Mouse (Mus musculus): Measurements from ENCODE around the gene Tbc1d30.

The Tbc1d30 gene

GRCm38 (mm10) chr10:121351066-121351581, at the start of gene Tbc1d30:
Tbc1d30 (minus strand) TSS chr10:121351278.
- no peak for DNase-seq

GRCm38 (mm10) chr10:121398599-121398998, 47.5 kb upstream of the Tbc1d30 start:
- no peak for DNase-seq

- no peak for DNase-seq
Measured at GRCm38 (mm10) chr10:121395542-121396176, 44.6 kb upstream of the Tbc1d30 start.

- DNase-seq, result no peak
Measured at GRCm38 (mm10) chr10:121394789-121395325, 43.8 kb upstream of the Tbc1d30 start.

- no peak for DNase-seq
Measured at GRCm38 (mm10) chr10:121394270-121394669, 43.2 kb upstream of the Tbc1d30 start.

- no peak for DNase-seq
Measured at GRCm38 (mm10) chr10:121391901-121392300, 40.8 kb upstream of the Tbc1d30 start.

- DNase-seq, result no peak
Measured at GRCm38 (mm10) chr10:121390602-121391001, 39.5 kb upstream of the Tbc1d30 start.

- no peak for DNase-seq
Measured at GRCm38 (mm10) chr10:121386347-121386746, 35.3 kb upstream of the Tbc1d30 start.

GRCm38 (mm10) chr10:121385695-121386094, 34.6 kb upstream of the Tbc1d30 start:
- no peak for DNase-seq

GRCm38 (mm10) chr10:121384710-121385109, 33.6 kb upstream of the Tbc1d30 start:
- DNase-seq, result no peak

- no peak for DNase-seq
Measured at GRCm38 (mm10) chr10:121381280-121381679, 30.2 kb upstream of the Tbc1d30 start.

GRCm38 (mm10) chr10:121379387-121379786, 28.3 kb upstream of the Tbc1d30 start:
- no peak for DNase-seq

- no peak for DNase-seq
Measured at GRCm38 (mm10) chr10:121376530-121377271, 25.6 kb upstream of the Tbc1d30 start.

GRCm38 (mm10) chr10:121375649-121376493, 24.8 kb upstream of the Tbc1d30 start:
- no peak for DNase-seq

GRCm38 (mm10) chr10:121374693-121375620, 23.9 kb upstream of the Tbc1d30 start:
- DNase-seq, result no peak

GRCm38 (mm10) chr10:121374013-121374412, 22.9 kb upstream of the Tbc1d30 start:
- DNase-seq, result no peak

- no peak for DNase-seq
Measured at GRCm38 (mm10) chr10:121370777-121371176, 19.7 kb upstream of the Tbc1d30 start.

- DNase-seq, result no peak
Measured at GRCm38 (mm10) chr10:121368783-121369465, 17.8 kb upstream of the Tbc1d30 start.

- no peak for DNase-seq
Measured at GRCm38 (mm10) chr10:121367780-121368179, 16.7 kb upstream of the Tbc1d30 start.

- DNase-seq, result no peak
Measured at GRCm38 (mm10) chr10:121367271-121367670, 16.2 kb upstream of the Tbc1d30 start.

GRCm38 (mm10) chr10:121365781-121366272, 14.7 kb upstream of the Tbc1d30 start:
- no peak for DNase-seq
